Mouse (Mus musculus): ENCODE data around the gene Mrpl4.

DNA sequence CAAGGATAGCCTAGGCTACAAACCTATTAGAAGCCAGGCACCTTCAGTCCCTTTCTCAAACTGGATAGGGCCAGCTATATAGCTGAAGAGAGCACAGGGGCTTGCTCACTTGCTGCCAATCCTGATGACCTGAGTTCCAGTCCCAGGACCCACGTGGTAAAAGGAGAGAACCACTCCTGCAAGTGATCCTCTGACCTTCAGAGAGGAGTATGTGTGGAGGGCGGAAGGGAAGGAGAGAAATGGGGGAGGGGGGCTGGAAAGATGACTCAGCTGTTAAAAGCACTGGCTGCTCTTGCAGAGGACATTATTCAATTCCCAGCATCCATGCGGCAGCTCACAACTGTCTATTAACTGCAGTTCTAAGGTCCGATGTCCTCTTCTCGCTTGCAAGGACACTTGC lies 23.4 kb upstream of the Mrpl4 start:
- no peak for TF ChIP-seq CTCF (IDR thresholded peaks at IDR 0.05; ENCODE audit: low read depth, low read length)
- no peak for TF ChIP-seq POLR2A (IDR thresholded peaks at IDR 0.05; ENCODE audit: insufficient read depth, low read length)
